Mouse (Mus musculus) adrenal gland, postnatal 14 days (tissue): ENCODE results near the gene Tysnd1. TPM values are rescaled to one million over a fixed set of nuclear protein-coding genes. Genes with fewer than 3 reads are reported as not detected.

ENCODE experiments used
- DNase-seq: peaks from one replicate; pipeline ENCODE4 v3.0.0; 2021; ENCODE audit warnings: mixed read lengths
- total RNA-seq: library from RNA; stranded (reverse); gene quantifications from 2 replicates; pipeline ENCODE4 v1.2.3, GENCODE M21; 2021

Tysnd1 gene
- total RNA-seq, 1 experiment from 2014 or later = 94.3 TPM

DNA sequence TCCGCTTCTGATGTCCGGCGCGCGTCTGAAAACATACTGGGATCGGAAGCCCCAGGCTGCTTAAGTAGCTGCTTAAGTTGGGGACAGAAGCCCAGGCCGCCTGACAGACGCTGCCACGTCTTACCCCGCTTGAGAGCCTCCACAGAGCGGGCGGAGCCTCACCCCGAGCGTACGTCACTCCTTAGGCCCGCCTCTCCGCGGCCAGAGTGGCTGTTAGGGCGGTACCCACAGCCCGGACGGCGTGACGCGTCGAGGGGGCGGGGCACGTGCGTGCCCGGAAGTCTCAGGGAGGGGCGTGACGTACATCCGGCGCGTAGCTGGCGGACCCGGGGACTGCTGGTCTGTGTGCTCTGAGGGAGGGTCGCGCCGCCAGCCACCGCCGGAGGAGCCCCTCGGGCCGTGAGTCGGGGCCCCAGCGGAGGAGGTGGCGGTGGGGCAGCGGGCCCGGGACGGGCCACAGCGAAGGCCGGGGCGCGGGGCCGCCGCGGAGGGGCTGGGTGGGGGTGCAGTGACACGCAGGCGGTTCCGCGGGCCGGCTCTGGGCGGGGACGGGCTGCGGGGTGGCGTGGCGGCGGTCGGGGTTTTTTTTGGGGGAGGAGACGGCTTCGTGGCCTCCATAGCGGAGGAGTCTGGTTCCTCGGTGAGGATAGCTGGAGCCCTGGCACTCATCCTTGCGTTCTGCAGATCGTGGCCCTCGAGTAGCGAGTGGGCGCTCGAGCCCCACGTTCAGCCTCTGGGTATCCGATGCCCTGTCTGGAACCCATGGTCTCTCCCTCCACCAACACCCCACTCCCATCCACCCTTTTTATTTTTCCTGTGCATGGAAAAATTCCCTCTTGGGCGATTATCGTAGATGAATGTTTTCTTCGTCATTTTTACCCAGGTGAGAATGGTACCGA is 15.1 kb upstream of the Tysnd1 start, which contains the start of gene Sar1a:
Gene Sar1a, plus strand, starts transcription at position 285 of the 899 bp plus-strand sequence.
- peak; percentile 99 for DNase-seq

DNA sequence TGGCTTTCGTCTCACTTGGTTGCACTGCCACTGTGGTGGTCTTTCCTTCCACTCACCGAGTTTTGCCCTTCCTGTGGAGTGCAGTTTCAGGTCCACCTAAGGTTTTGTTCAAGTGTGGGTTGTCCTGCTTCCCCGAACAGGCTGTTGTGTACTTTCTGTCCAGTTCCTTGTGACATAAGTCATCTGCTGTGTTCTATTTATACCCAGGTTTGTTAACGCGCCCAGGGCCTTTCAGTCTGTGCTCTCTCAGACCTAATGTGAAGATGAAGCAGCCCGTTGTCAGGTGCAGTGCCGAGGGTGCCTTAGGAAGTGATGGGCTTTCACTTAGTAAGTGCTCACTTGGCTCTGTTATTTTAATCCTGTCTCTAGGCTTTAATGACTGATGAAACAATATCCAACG is 5.9 kb upstream of the Tysnd1 start:
- DNase-seq = no peak

GRCm38 (mm10) chr10:61693563-61693962 is 1.8 kb upstream of the Tysnd1 start:
- DNase-seq = no peak

- DNase-seq = peak; percentile 45
Observed at GRCm38 (mm10) chr10:61695703-61696559, 617 bp downstream of the Tysnd1 start.

DNA sequence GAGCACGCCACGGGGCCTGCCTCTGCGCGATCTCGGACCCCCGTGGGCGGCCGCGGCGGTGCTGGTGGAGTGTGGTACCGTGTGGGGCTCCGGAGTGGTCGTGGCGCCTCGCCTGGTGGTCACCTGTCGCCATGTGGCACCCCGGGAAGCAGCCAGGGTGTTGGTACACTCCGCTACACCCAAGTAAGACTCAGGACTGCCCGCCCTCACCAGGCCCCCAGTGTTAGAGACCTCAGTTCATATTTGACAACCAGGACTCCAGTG is 1.2 kb downstream of the Tysnd1 start:
- DNase-seq = no peak

GRCm38 (mm10) chr10:61697028-61697427 is 1.7 kb downstream of the Tysnd1 start:
- peak; percentile 69 for DNase-seq

- DNase-seq = peak; percentile 84
Observed at GRCm38 (mm10) chr10:61704663-61705062, 9.3 kb downstream of the Tysnd1 start.

DNA sequence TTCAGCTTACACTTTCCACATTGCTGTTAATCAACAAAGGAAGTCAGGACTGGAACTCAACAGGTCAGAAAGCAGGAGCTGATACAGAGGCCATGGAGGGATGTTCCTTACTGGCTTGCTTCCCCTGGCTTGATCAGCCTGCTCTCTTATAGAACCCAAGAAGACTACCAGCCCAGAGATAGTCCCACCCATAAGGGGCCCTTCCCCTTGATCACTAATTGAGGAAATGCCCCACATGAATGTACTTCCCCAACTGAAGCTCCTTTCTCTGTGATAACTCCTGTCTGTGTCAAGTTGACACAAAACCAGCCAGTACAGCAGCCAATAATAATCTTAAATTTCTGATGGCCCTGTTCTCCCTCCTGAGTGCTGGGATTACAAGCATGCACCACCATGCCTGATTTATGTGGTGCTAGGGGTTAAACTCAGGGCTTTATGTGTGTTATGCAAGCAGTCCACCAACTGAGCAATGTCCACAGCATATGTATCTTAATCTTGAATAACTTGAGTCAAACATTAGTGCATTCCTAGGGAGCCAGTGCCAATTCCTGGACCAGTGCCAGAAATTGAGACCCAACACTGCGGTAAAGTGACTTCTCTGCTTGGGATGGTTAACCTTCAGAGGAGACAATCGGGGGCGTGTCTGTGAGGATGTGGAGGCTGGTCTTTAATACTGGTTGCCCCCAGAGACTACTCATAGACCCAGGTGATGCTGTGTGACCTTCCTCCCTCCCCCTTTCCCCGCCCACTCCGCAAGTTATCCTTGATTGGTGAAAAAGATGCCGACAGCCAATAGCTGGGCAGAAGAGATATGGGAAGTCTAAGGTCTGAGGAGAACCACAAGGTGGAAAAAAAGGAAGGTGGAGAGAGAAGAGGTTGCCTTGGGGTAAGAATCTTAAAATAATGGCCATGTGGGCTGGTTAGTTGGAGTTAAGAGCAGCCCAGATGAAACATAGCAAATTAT is 11.4 kb downstream of the Tysnd1 start:
- no peak for DNase-seq

GRCm38 (mm10) chr10:61713601-61714000 is 18.3 kb downstream of the Tysnd1 start:
- peak; percentile 64 for DNase-seq

DNA sequence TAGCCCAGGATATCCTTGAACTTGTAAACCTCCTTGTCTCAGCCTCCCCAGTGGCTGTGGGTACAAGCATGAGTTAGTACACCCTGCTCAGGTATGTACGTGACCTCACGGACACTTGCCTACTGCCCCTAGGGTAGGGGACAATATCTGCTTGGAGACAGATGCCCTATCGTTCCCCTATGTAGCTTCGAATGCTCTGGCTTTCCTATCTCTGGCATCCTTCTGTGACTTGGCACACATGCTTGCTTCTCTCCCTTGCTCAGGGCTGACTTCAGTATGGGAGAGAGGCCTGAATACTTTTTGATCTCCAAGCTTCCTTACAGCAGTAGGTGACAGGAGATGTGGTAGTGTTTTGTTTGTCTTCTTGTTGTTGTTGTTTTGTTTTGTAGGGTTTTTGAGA is 18.8 kb downstream of the Tysnd1 start:
- DNase-seq = no peak

DNA sequence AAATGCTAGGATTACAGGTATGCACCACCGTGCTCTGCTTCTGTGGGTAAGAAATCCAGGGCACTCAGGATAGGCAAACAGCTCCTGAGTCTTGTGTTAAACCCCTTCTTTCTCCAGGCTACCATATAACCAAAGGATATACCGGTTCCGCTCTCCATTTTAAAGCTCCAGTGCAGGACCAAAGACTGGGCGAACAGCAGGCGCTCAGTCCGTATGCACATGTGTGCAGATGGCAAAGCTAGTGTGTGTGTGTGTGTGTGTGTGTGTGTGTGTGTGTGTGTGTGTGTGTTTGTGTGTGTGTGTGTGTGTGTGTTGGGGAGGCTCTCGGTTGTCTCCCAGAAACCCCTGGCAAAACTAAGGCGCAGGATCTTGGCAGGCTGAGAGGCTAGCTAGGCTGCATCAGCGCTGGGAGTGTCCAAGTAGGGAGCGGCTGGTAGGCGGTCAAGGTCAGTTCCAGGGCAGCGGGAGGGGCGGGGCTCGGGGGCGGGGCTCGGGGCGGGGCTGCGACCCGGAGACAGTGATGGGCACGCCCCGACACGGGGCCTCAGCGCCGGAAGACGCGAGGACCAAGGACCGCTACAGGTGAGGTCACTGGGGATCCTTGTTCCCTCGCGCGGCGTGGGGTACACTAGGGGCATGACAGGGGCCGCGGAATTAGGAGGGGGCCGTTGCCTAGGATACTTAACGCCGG is 19.6 kb downstream of the Tysnd1 start, which contains the start of gene Aifm2:
Gene Aifm2, plus strand, starts transcription at position 493 of the 691 bp plus-strand sequence.
- peak; percentile 90 for DNase-seq

- no peak for DNase-seq
Observed at GRCm38 (mm10) chr10:61715462-61715837, 20.1 kb downstream of the Tysnd1 start.

GRCm38 (mm10) chr10:61715996-61716864 is 20.9 kb downstream of the Tysnd1 start:
- peak; percentile 67 for DNase-seq

DNA sequence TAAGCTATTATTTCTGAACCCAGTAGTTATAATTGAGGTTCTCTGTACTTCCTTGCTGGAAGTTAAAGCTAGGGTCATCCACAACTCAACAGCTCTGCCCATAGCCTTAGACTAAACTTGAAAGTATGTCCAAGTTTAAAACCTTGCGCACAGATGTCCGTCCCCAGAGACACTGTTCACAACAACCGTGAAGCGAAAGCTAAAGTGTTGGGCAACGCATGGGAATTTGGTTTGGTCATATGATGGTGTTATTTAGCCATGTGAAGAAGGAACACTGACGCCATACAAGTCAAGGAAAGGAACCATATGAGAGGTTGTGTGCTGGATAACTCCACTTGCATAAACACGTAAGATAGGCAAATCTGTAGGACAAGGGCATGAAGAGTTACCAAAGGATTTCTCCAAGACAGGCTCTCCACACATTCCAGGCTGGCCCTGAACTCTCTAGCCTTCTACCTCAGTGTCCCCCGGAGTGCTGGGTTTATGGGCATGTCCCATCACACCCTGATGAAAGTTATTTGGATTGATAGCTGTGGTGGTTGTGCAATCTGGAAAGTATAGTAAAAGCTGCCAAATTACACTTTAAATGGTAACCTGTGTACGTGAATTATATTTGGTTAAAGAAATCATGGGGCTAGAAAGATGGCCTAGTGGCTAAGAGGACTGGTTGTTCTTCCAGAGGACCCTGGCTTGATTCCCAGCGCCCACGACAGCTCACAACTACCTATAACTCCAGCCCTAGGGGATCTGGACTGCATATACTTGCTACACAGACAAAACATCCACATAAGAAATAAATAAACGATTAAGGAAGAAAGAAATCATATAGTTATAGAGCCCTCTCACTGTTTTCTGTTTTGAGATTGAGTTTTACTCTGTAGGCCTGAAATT is 22.3 kb downstream of the Tysnd1 start:
- DNase-seq = peak; percentile 59

GRCm38 (mm10) chr10:61720331-61720730 is 25.0 kb downstream of the Tysnd1 start:
- peak; percentile 83 for DNase-seq

DNA sequence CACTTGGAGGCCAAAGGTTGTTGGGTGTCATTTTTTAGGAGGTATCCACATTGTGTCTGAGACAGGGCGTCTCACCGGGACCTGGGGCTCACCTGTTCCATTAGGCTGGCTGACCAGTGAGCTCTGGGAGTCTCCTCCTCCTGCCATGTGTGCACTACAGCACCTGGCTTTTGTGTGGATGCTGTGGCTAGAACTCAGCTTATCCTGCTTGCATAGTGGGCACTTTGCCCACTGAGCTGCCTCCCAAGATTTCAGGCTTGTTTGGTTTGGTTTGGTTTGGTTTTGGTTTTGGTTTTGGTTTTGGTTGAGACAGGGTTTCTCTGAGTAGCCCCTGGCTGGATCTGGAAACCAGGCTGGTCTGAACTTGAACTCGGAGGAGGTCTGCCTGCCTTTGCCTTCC is 26.9 kb downstream of the Tysnd1 start:
- peak; percentile 37 for DNase-seq

GRCm38 (mm10) chr10:61723271-61723670 is 28.0 kb downstream of the Tysnd1 start:
- peak; percentile 37 for DNase-seq

DNA sequence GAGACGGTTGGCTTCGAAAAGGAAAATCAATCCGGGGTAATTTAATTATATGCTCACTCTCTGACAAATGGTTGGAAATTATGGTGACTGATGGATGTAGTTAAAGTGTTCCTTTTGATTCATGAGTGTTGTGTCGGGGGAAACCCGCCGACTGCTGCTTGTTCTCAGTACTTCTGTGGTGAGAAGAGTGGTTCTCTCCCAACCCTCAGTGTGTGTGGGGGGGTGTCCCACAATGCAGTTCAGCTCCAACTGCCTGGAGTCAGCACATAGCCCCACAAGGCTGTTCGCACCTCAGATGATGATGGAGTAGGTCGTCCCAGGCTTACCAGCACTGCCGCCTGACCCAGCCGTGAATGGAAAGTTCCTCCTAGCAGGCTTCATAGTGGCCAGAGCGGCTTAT is 33.9 kb downstream of the Tysnd1 start:
- no peak for DNase-seq

DNA sequence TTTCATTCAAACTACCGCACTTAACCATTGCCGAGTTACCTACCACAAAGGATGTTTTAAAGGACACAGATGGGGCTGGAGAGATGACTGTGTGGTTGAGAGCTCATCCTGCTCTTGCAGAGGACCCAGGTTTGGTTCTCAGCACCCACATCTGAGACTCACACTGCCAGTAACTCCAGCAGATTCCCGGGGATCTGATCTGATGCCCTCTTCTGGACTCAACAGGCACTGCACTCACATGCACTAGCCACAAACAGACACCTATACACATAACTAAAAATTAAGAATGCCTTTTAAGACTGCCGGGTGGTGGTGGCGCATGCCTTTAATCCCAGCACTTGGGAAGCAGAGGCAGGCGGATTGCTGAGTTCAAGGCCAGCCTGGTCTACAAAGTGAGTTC is 34.9 kb downstream of the Tysnd1 start:
- DNase-seq = no peak
